Mouse (Mus musculus) cerebellum, adult 2 months (tissue): ENCODE measurements around the gene Cd83.

Experiments used
- CTCF ChIP-seq: fragments of 200-500 bp; IDR thresholded peaks from 2 replicates; pipeline ENCODE4 v1.5.1; 2011; ENCODE audit warnings: low read depth, mild to moderate bottlenecking, control low read depth, low read length, moderate library complexity, borderline replicate concordance; ENCODE audit not compliant: insufficient read depth
- POLR2A ChIP-seq: fragments of 200-500 bp; IDR thresholded peaks from 2 replicates; pipeline ENCODE4 v1.6.1; 2011; ENCODE audit warnings: low read length, control low read depth, borderline replicate concordance; ENCODE audit not compliant: insufficient read depth

- TF ChIP-seq CTCF (no peak), POLR2A (no peak)
These were observed 51.8 kb downstream of the Cd83 start for GRCm38 (mm10) chr13:43836376-43836775.
